Mouse (Mus musculus): ENCODE measurements around the gene Dmd. TPM values are rescaled to one million over a fixed set of nuclear protein-coding genes. Genes with fewer than 3 reads are reported as not detected.

The Dmd gene
- polyA plus RNA-seq, 1 experiment from 2014 or later, result 13.9 TPM

- H3K27ac ChIP-seq (replicated peaks), result no peak overlapping the region
- no peak overlapping the region for H3K4me3 ChIP-seq
- H3K9me3 ChIP-seq (replicated peaks), result no peaks in the 10 kb centered on the region
- no peaks in the 10 kb centered on the region for H3K27me3 ChIP-seq (ENCODE audit: low read depth, poor library complexity, severe bottlenecking)
- no peaks in the 10 kb centered on the region for H3K4me1 ChIP-seq
- no peaks in the 10 kb centered on the region for H3K36me3 ChIP-seq
- 42% methylated on average over 3 of the region's 3 CpGs for WGBS
- DNase-seq (ENCODE audit: low spot score), result no peak
These were observed 1495.3 kb downstream of the Dmd start for GRCm38 (mm10) chrX:84443985-84444384.

GRCm38 (mm10) chrX:84444638-84445037, 1496.0 kb downstream of the Dmd start:
- no peak overlapping the region for H3K4me3 ChIP-seq
- no peaks in the 10 kb centered on the region for H3K4me1 ChIP-seq
- no peak for DNase-seq (ENCODE audit: low spot score)
- H3K9me3 ChIP-seq (replicated peaks), result no peaks in the 10 kb centered on the region
- no peaks in the 10 kb centered on the region for H3K27me3 ChIP-seq (ENCODE audit: low read depth, poor library complexity, severe bottlenecking)
- H3K27ac ChIP-seq (replicated peaks), result no peak overlapping the region
- H3K36me3 ChIP-seq, result no peaks in the 10 kb centered on the region

- DNase-seq (ENCODE audit: low spot score), result peak; percentile 13
- Histone ChIP-seq H3K9me3 (replicated peaks) (no peaks in the 10 kb centered on the region), H3K4me3 (no peak overlapping the region), H3K36me3 (no peaks in the 10 kb centered on the region), H3K27ac (replicated peaks) (no peak overlapping the region), H3K27me3 (ENCODE audit: low read depth, poor library complexity, severe bottlenecking) (no peaks in the 10 kb centered on the region), H3K4me1 (no peaks in the 10 kb centered on the region)
- WGBS, result 87% methylated on average over 1 of the region's 1 CpGs
These were observed 1505.8 kb downstream of the Dmd start for GRCm38 (mm10) chrX:84454473-84454872.

GRCm38 (mm10) chrX:84514650-84515366, 1566.1 kb downstream of the Dmd start:
- H3K9me3 ChIP-seq (replicated peaks), result no peaks in the 10 kb centered on the region
- DNase-seq (ENCODE audit: low spot score), result no peak
- no peaks in the 10 kb centered on the region for H3K4me1 ChIP-seq
- H3K36me3 ChIP-seq, result no peaks in the 10 kb centered on the region
- WGBS, result 76% methylated on average over 3 of the region's 3 CpGs
- no peaks in the 10 kb centered on the region for H3K27me3 ChIP-seq (ENCODE audit: low read depth, poor library complexity, severe bottlenecking)
- H3K27ac ChIP-seq (replicated peaks), result no peak overlapping the region
- no peak overlapping the region for H3K4me3 ChIP-seq

- no peak for DNase-seq (ENCODE audit: low spot score)
- H3K4me3 ChIP-seq, result no peak overlapping the region
- 94% methylated on average over 1 of the region's 1 CpGs for WGBS
- no peaks in the 10 kb centered on the region for H3K4me1 ChIP-seq
- no peaks in the 10 kb centered on the region for H3K9me3 ChIP-seq (replicated peaks)
- H3K27ac ChIP-seq (replicated peaks), result no peak overlapping the region
- H3K27me3 ChIP-seq (ENCODE audit: low read depth, poor library complexity, severe bottlenecking), result no peaks in the 10 kb centered on the region
- H3K36me3 ChIP-seq, result no peaks in the 10 kb centered on the region
These were observed 1603.3 kb downstream of the Dmd start for GRCm38 (mm10) chrX:84551995-84552394.

- DNase-seq (ENCODE audit: low spot score), result no peak
- Histone ChIP-seq H3K27ac (replicated peaks) (no peak overlapping the region), H3K27me3 (ENCODE audit: low read depth, poor library complexity, severe bottlenecking) (no peaks in the 10 kb centered on the region), H3K36me3 (no peaks in the 10 kb centered on the region), H3K4me3 (no peak overlapping the region), H3K9me3 (replicated peaks) (no peaks in the 10 kb centered on the region), H3K4me1 (no peaks in the 10 kb centered on the region)
- WGBS, result 10% methylated on average over 1 of the region's 1 CpGs
These were observed 1604.8 kb downstream of the Dmd start for GRCm38 (mm10) chrX:84553441-84553840.

GRCm38 (mm10) chrX:84598476-84598875, 1649.8 kb downstream of the Dmd start:
- H3K27me3 ChIP-seq (ENCODE audit: low read depth, poor library complexity, severe bottlenecking), result no peaks in the 10 kb centered on the region
- no peaks in the 10 kb centered on the region for H3K4me1 ChIP-seq
- DNase-seq (ENCODE audit: low spot score), result no peak
- H3K36me3 ChIP-seq, result no peaks in the 10 kb centered on the region
- H3K27ac ChIP-seq (replicated peaks), result no peak overlapping the region
- H3K4me3 ChIP-seq, result no peak overlapping the region
- no peaks in the 10 kb centered on the region for H3K9me3 ChIP-seq (replicated peaks)

- Histone ChIP-seq H3K9me3 (replicated peaks) (no peaks in the 10 kb centered on the region), H3K27me3 (ENCODE audit: low read depth, poor library complexity, severe bottlenecking) (no peaks in the 10 kb centered on the region), H3K36me3 (no peaks in the 10 kb centered on the region), H3K4me3 (no peak overlapping the region), H3K4me1 (no peaks in the 10 kb centered on the region), H3K27ac (replicated peaks) (no peak overlapping the region)
- no peak for DNase-seq (ENCODE audit: low spot score)
These were observed 1691.8 kb downstream of the Dmd start for GRCm38 (mm10) chrX:84640446-84640845.

- no peak overlapping the region for H3K27ac ChIP-seq (replicated peaks)
- no peaks in the 10 kb centered on the region for H3K27me3 ChIP-seq (ENCODE audit: low read depth, poor library complexity, severe bottlenecking)
- H3K36me3 ChIP-seq, result no peaks in the 10 kb centered on the region
- peak; percentile 12 for DNase-seq (ENCODE audit: low spot score)
- no peaks in the 10 kb centered on the region for H3K9me3 ChIP-seq (replicated peaks)
- 28% methylated on average over 4 of the region's 4 CpGs for WGBS
- no peak overlapping the region for H3K4me3 ChIP-seq
- H3K4me1 ChIP-seq, result peaks cover 6% of the 10 kb centered on the region; the same call in 1 of the 2 replicates
These were observed 1799.0 kb downstream of the Dmd start for GRCm38 (mm10) chrX:84747683-84748082.

- Histone ChIP-seq H3K27ac (replicated peaks) (no peak overlapping the region), H3K9me3 (replicated peaks) (no peaks in the 10 kb centered on the region), H3K36me3 (no peaks in the 10 kb centered on the region), H3K4me1 (peaks cover 26% of the 10 kb centered on the region), H3K4me3 (no peak overlapping the region), H3K27me3 (ENCODE audit: low read depth, poor library complexity, severe bottlenecking) (peaks cover 70% of the 10 kb centered on the region)
- WGBS, result 20% methylated on average over 3 of the region's 3 CpGs
- DNase-seq (ENCODE audit: low spot score), result peak; percentile 82
These were observed 1911.5 kb downstream of the Dmd start for GRCm38 (mm10) chrX:84860012-84860647.

GRCm38 (mm10) chrX:84873090-84873489, 1924.4 kb downstream of the Dmd start:
- peaks cover 9% of the 10 kb centered on the region for H3K27me3 ChIP-seq (ENCODE audit: low read depth, poor library complexity, severe bottlenecking)
- H3K4me3 ChIP-seq, result no peak overlapping the region
- no peak overlapping the region for H3K27ac ChIP-seq (replicated peaks)
- no peak for DNase-seq (ENCODE audit: low spot score)
- 73% methylated on average over 4 of the region's 4 CpGs for WGBS
- H3K36me3 ChIP-seq, result no peaks in the 10 kb centered on the region
- H3K4me1 ChIP-seq, result no peaks in the 10 kb centered on the region
- no peaks in the 10 kb centered on the region for H3K9me3 ChIP-seq (replicated peaks)

- Histone ChIP-seq H3K4me1 (no peaks in the 10 kb centered on the region), H3K36me3 (no peaks in the 10 kb centered on the region), H3K27ac (replicated peaks) (no peak overlapping the region), H3K9me3 (replicated peaks) (no peaks in the 10 kb centered on the region), H3K27me3 (ENCODE audit: low read depth, poor library complexity, severe bottlenecking) (0 out of 2 replicates have a peak, but pooled peaks cover 3% of the 10 kb centered on the region), H3K4me3 (no peak overlapping the region)
- no peak for DNase-seq (ENCODE audit: low spot score)
- 78% methylated on average over 3 of the region's 3 CpGs for WGBS
These were observed 1929.5 kb downstream of the Dmd start for GRCm38 (mm10) chrX:84878125-84878524.

GRCm38 (mm10) chrX:84932715-84933473, 1984.2 kb downstream of the Dmd start:
- Histone ChIP-seq H3K27me3 (ENCODE audit: low read depth, poor library complexity, severe bottlenecking) (no peaks in the 10 kb centered on the region), H3K27ac (replicated peaks) (no peak overlapping the region), H3K36me3 (no peaks in the 10 kb centered on the region), H3K9me3 (replicated peaks) (no peaks in the 10 kb centered on the region), H3K4me3 (no peak overlapping the region), H3K4me1 (no peaks in the 10 kb centered on the region)
- WGBS, result 87% methylated on average over 10 of the region's 10 CpGs
- DNase-seq (ENCODE audit: low spot score), result no peak
